Mouse (Mus musculus): ENCODE data around the gene Jmjd8. TPM values are rescaled to one million over a fixed set of nuclear protein-coding genes. Genes with fewer than 3 reads are reported as not detected.
A peak's percentile ranks its signal among the peaks of the same experiment; 100 is the strongest.

Gene Jmjd8
- polyA plus RNA-seq, 2 experiments = 13.7 to 17.3 TPM

DNA sequence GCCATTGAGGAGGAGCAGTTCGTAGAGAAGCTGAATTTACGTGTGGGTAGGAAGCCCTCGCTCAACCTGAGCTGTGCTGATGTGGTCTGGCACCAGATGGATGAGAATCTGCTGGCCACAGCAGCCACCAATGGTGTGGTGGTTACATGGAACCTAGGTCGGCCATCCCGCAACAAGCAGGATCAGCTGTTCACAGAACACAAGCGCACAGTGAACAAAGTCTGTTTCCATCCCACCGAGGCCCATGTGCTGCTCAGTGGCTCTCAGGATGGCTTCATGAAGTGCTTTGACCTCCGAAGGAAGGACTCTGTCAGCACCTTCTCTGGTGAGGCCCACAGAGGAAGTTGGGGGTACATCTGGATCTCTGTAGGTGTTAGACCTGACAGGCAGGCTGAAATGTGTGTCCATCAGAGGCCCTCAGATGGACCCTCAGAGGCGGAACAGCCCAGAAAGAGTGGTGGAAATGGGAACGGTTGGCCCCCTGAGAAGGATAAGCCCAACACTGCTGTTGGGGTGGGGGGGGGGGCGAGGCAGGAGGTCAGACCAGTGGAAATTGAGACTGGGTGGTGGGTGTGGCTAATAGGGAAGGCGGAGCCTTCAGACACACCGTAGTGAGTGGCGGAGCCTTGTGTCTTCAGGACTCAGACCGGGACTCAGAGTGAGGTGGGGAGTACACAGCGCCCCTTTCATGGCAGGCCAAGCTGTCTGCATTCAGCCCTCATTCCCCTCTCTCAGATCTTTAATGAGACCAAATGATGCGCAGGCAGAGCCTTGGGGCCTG is 4.1 kb upstream of the Jmjd8 start:
- Histone ChIP-seq H3K4me2 (ENCODE audit: low read depth) (peak overlapping the region; percentile 87), H3K27ac (no peak overlapping the region), H3K27me3 (ENCODE audit: control insufficient read depth, insufficient read depth, low read length) (peaks cover 14% of the 10 kb centered on the region), H3K9ac (replicated peaks) (peak overlapping the region; percentile 82), H3K36me3 (replicated peaks; ENCODE audit: control insufficient read depth, insufficient read depth, low read depth) (peaks cover 3% of the 10 kb centered on the region), H3K4me3 (ENCODE audit: insufficient read depth in 1 of 2, low read depth in 2 of 2, low read length in 2 of 2) (peak overlapping the region; percentile 77 to 99), H3K4me1 (replicated peaks; ENCODE audit: control insufficient read depth in 2 of 2, insufficient read depth in 2 of 2, low read length in 1 of 2) (peaks cover 11 to 15% of the 10 kb centered on the region in 2 experiments; a peak in 3 of 4 replicates), H3K9me3 (ENCODE audit: control insufficient read depth, low read length) (no peaks in the 10 kb centered on the region)
- TF ChIP-seq CTCF (IDR thresholded peaks at IDR 0.05; ENCODE audit: low read depth) (no peak), EP300 (IDR thresholded peaks at IDR 0.05; ENCODE audit: low read depth) (no peak)
- 53% methylated on average over 17 of the region's 17 CpGs for WGBS (ENCODE audit: insufficient replicate concordance)
- no peak for DNase-seq (ENCODE audit: low read depth in 3 of 3, low spot score in 3 of 3)
- no peak for ATAC-seq (ENCODE audit: insufficient read depth)

DNA sequence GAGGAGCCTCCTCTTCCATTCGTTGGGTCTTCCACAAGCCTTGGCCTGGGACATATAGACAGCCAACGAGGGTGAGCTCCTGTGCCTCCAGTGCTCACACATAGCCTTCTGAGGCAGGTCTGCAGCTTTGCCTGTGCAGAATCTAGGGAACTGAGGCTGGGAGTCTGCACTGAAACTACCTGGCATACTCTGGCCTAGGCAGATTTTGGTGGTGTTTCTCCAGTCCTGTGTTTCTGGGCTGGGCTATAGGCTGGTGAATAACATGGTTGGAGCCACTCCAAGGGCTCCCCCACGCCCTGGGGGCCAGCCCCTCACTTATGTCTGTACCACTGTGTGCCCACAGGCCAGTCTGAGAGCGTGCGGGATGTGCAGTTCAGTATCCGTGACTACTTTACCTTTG is 3.4 kb upstream of the Jmjd8 start:
- no peak overlapping the region for H3K9ac ChIP-seq (replicated peaks)
- TF ChIP-seq CTCF (IDR thresholded peaks at IDR 0.05; ENCODE audit: low read depth) = no peak
- no peak for TF ChIP-seq EP300 (IDR thresholded peaks at IDR 0.05; ENCODE audit: low read depth)
- H3K27ac ChIP-seq = no peak overlapping the region
- peaks cover 11 to 17% of the 10 kb centered on the region in 2 experiments; a peak in 3 of 4 replicates for H3K4me1 ChIP-seq (replicated peaks; ENCODE audit: control insufficient read depth in 2 of 2, insufficient read depth in 2 of 2, low read length in 1 of 2)
- 78% methylated on average over 6 of the region's 6 CpGs for WGBS (ENCODE audit: insufficient replicate concordance)
- ATAC-seq (ENCODE audit: insufficient read depth) = no peak
- peaks cover 6% of the 10 kb centered on the region for H3K27me3 ChIP-seq (ENCODE audit: control insufficient read depth, insufficient read depth, low read length)
- H3K36me3 ChIP-seq (replicated peaks; ENCODE audit: control insufficient read depth, insufficient read depth, low read depth) = peaks cover 3% of the 10 kb centered on the region
- H3K4me2 ChIP-seq (ENCODE audit: low read depth) = peak overlapping the region; percentile 87; the same call in 1 of the 2 replicates
- no peak overlapping the region for H3K4me3 ChIP-seq (ENCODE audit: insufficient read depth in 1 of 2, low read depth in 2 of 2, low read length in 2 of 2)
- H3K9me3 ChIP-seq (ENCODE audit: control insufficient read depth, low read length) = no peaks in the 10 kb centered on the region
- DNase-seq (ENCODE audit: low read depth in 3 of 3, low spot score in 3 of 3) = no peak

DNA sequence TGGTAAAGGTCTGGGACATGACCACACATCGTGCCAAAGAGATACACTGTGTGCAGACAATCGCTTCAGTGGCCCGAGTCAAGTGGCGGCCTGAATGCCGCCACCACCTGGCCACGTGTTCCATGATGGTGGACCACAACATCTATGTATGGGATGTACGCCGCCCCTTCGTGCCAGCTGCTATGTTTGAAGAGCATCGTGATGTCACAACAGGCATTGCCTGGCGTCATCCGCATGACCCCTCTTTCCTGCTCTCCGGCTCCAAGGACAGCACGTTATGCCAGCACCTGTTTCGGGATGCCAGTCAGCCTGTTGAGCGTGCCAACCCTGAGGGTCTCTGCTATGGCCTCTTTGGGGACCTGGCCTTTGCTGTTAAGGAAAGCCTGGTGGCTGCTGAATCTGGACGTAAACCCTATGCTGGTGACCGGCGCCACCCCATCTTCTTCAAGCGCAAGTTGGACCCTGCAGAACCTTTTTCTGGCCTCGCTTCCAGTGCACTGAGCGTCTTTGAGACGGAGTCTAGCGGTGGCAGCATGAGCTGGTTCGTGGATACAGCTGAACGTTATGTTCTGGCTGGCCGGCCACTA is 2.6 kb upstream of the Jmjd8 start:
- Histone ChIP-seq H3K4me1 (replicated peaks; ENCODE audit: control insufficient read depth in 2 of 2, insufficient read depth in 2 of 2, low read length in 1 of 2) (peaks cover 11 to 17% of the 10 kb centered on the region in 2 experiments; a peak in 3 of 4 replicates), H3K4me2 (ENCODE audit: low read depth) (no peak overlapping the region), H3K36me3 (replicated peaks; ENCODE audit: control insufficient read depth, insufficient read depth, low read depth) (peaks cover 9% of the 10 kb centered on the region), H3K27ac (no peak overlapping the region), H3K9ac (replicated peaks) (no peak overlapping the region), H3K9me3 (ENCODE audit: control insufficient read depth, low read length) (no peaks in the 10 kb centered on the region), H3K27me3 (ENCODE audit: control insufficient read depth, insufficient read depth, low read length) (no peaks in the 10 kb centered on the region; the same call in 1 of the 2 replicates), H3K4me3 (ENCODE audit: insufficient read depth in 1 of 2, low read depth in 2 of 2, low read length in 2 of 2) (no peak overlapping the region)
- 87% methylated on average over 27 of the region's 27 CpGs for WGBS (ENCODE audit: insufficient replicate concordance)
- no peak for ATAC-seq (ENCODE audit: insufficient read depth)
- TF ChIP-seq CTCF (IDR thresholded peaks at IDR 0.05; ENCODE audit: low read depth) = no peak
- no peak for DNase-seq (ENCODE audit: low read depth in 3 of 3, low spot score in 3 of 3)

DNA sequence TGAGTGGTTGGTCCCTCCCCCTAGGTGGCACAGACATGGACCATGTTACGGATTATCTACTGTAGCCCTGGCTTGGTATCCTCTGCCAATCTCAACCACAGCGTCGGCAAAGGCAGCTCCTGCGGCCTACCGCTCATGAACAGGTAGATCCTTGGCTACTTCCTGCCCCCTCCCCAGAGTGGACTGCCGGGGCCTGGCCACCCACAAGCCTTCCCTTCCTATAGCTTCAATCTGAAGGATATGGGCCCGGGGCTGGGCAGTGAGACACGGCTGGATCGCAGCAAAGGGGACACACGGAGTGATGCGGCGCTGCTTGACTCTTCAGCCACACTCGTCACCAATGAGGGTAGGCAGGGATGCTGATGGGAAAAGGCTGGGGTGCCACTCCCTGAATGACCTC is 1.7 kb upstream of the Jmjd8 start:
- H3K9ac ChIP-seq (replicated peaks) = no peak overlapping the region
- no peak for DNase-seq (ENCODE audit: low read depth in 3 of 3, low spot score in 3 of 3)
- H3K36me3 ChIP-seq (replicated peaks; ENCODE audit: control insufficient read depth, insufficient read depth, low read depth) = peaks cover 14% of the 10 kb centered on the region
- H3K4me3 ChIP-seq (ENCODE audit: insufficient read depth in 1 of 2, low read depth in 2 of 2, low read length in 2 of 2) = no peak overlapping the region
- WGBS (ENCODE audit: insufficient replicate concordance) = 87% methylated on average over 13 of the region's 13 CpGs
- H3K27ac ChIP-seq = no peak overlapping the region
- TF ChIP-seq EP300 (IDR thresholded peaks at IDR 0.05; ENCODE audit: low read depth) (no peak), CTCF (IDR thresholded peaks at IDR 0.05; ENCODE audit: low read depth) (no peak)
- no peak overlapping the region for H3K4me2 ChIP-seq (ENCODE audit: low read depth)
- no peaks in the 10 kb centered on the region for H3K9me3 ChIP-seq (ENCODE audit: control insufficient read depth, low read length)
- H3K27me3 ChIP-seq (ENCODE audit: control insufficient read depth, insufficient read depth, low read length) = no peaks in the 10 kb centered on the region; the same call in 1 of the 2 replicates
- peaks cover 18 to 25% of the 10 kb centered on the region in 2 experiments for H3K4me1 ChIP-seq (replicated peaks; ENCODE audit: control insufficient read depth in 2 of 2, insufficient read depth in 2 of 2, low read length in 1 of 2)
- no peak for ATAC-seq (ENCODE audit: insufficient read depth)

DNA sequence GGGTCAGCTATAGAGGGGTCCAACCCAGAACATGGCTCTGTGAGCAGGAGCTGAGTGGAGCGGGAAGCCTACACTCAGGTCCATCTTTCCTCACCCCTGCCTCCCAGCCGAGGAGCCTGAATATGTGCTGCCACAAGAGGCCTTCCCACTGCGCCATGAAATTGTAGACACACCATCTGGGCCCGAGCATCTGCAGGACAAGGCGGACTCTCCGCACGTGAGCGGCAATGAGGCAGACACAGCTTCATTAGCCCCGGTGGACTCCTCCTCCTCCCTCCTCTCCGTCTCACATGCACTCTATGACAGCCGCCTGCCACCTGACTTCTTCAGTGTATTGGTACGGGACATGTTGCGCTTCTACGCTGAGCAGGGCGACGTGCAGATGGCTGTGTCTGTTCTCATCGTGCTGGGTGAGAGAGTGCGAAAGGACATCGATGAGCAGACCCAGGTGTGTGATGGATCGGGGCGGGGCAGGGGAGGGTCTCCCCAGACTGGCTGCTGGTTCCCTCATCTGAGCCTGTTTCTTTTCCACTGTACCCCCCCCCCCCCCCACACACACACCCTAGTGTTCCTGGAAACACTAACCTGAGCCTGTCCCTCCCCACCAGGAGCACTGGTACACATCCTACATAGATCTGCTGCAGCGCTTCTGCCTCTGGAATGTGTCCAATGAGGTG is 983 bp upstream of the Jmjd8 start:
- Histone ChIP-seq H3K4me2 (ENCODE audit: low read depth) (no peak overlapping the region), H3K27ac (no peak overlapping the region), H3K4me1 (replicated peaks; ENCODE audit: control insufficient read depth in 2 of 2, insufficient read depth in 2 of 2, low read length in 1 of 2) (peaks cover 18 to 25% of the 10 kb centered on the region in 2 experiments), H3K9me3 (ENCODE audit: control insufficient read depth, low read length) (no peaks in the 10 kb centered on the region), H3K9ac (replicated peaks) (no peak overlapping the region), H3K27me3 (ENCODE audit: control insufficient read depth, insufficient read depth, low read length) (no peaks in the 10 kb centered on the region), H3K4me3 (ENCODE audit: insufficient read depth in 1 of 2, low read depth in 2 of 2, low read length in 2 of 2) (no peak overlapping the region), H3K36me3 (replicated peaks; ENCODE audit: control insufficient read depth, insufficient read depth, low read depth) (peaks cover 14% of the 10 kb centered on the region)
- no peak for ATAC-seq (ENCODE audit: insufficient read depth)
- DNase-seq (ENCODE audit: low read depth in 3 of 3, low spot score in 3 of 3) = no peak
- WGBS (ENCODE audit: insufficient replicate concordance) = 84% methylated on average over 22 of the region's 22 CpGs
- TF ChIP-seq EP300 (IDR thresholded peaks at IDR 0.05; ENCODE audit: low read depth) (no peak), CTCF (IDR thresholded peaks at IDR 0.05; ENCODE audit: low read depth) (no peak)

Measured in liver, embryonic 14.5 days (tissue).